ENCODE assay signal across 11 mouse cellular contexts in the genomic region with DNA sequence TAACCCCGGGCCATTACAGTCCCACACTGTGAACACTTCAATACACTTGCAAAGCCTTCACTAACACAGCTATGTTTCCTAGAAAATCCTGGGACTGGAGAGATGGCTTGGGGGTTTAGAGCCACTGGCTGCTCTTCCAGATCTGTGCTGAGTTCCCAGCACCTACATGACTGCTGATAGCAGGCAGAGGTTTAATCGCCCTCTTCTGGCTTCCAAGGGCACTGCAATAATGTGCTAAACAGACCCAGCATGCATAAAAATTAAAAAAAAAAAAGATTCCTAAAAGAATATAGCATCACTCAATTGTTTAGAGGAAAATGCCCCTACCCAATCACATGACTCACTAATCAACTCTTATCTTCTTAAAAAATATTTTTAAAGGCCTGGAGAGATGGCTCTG. TPM values are rescaled to one million over a fixed set of nuclear protein-coding genes. Genes with fewer than 3 reads are reported as not detected.
DNase-seq lines count a peak whose midpoint lies in the region; ATAC-seq and TF ChIP-seq lines count a peak whose summit lies in the region.
"Had no signal": no experiment of that assay in that cellular context is flagged by ENCODE, and none has a peak within 500 bp of the region (broad histone marks: within the 10 kb centered on the region; RNA-seq: fewer than 3 reads in every experiment).

No protein-coding gene starts in this region.

- no peak overlapping the region for H3K9ac ChIP-seq in midbrain, embryonic 14.5 days (replicated peaks; ENCODE audit: low read length)
- H3K9ac ChIP-seq in midbrain, embryonic 16.5 days (ENCODE audit: low read depth, low read length), result no peak overlapping the region
- H3K9ac ChIP-seq: embryonic facial prominence, embryonic 15.5 days; heart, embryonic 13.5 days; midbrain, embryonic 13.5 days had no signal

- H3K27ac ChIP-seq in gastrocnemius, adult 2 months, result no peak overlapping the region
- H3K27ac ChIP-seq in midbrain, embryonic 14.5 days (replicated peaks; ENCODE audit: low read depth, low read length), result no peak overlapping the region
- H3K27ac ChIP-seq in midbrain, embryonic 16.5 days (ENCODE audit: low read length), result no peak overlapping the region
- H3K27ac ChIP-seq in bone marrow macrophage, adult 2 months (ENCODE audit: insufficient read depth, low read depth, low read length), result no peak overlapping the region
- H3K27ac ChIP-seq: embryonic facial prominence, embryonic 15.5 days; heart, embryonic 13.5 days; midbrain, embryonic 13.5 days had no signal

- TF ChIP-seq POLR2A in bone marrow macrophage, adult 2 months (IDR thresholded peaks at IDR 0.05; ENCODE audit: borderline replicate concordance, low read depth, low read length), result no peak

- intact Hi-C loops in gastrocnemius, adult 2 months (cut with DNase I), result no loop called here

- DNase-seq in gastrocnemius, adult 2 months, result no peak
- DNase-seq in gastrocnemius, adult 8-10 months (ENCODE audit: low spot score in 2 of 2), result no peak
- DNase-seq in midbrain, embryonic 14.5 days, result peak; percentile 15
- peak; percentile 28 for DNase-seq in mesoderm, embryonic 11.5 days (ENCODE audit: low read depth, low spot score)
- no peak for DNase-seq in urinary bladder, postnatal 25 days (ENCODE audit: low spot score)
- DNase-seq in kidney, adult 9 months, result no peak

- no peaks in the 10 kb centered on the region for H3K4me1 ChIP-seq in midbrain, embryonic 14.5 days (ENCODE audit: control insufficient read depth, insufficient read depth, low read length)
- no peaks in the 10 kb centered on the region for H3K4me1 ChIP-seq in midbrain, embryonic 16.5 days (ENCODE audit: control insufficient read depth, insufficient read depth, low read length)
- H3K4me1 ChIP-seq in bone marrow macrophage, adult 2 months (ENCODE audit: control insufficient read depth, insufficient read depth, low read length), result no peaks in the 10 kb centered on the region
- H3K4me1 ChIP-seq: embryonic facial prominence, embryonic 15.5 days; heart, embryonic 13.5 days; midbrain, embryonic 13.5 days had no signal

- no peak for ATAC-seq in midbrain, embryonic 14.5 days (ENCODE audit: low FRiP score, low TSS enrichment)
- ATAC-seq in midbrain, embryonic 16.5 days, result no peak

- no peak overlapping the region for H3K4me3 ChIP-seq in gastrocnemius, adult 2 months
- H3K4me3 ChIP-seq in midbrain, embryonic 14.5 days (replicated peaks; ENCODE audit: low read depth, low read length), result no peak overlapping the region
- H3K4me3 ChIP-seq in midbrain, embryonic 16.5 days (ENCODE audit: low read depth, low read length), result no peak overlapping the region
- no peak overlapping the region for H3K4me3 ChIP-seq in bone marrow macrophage, adult 2 months (ENCODE audit: insufficient read depth, low read length)
- H3K4me3 ChIP-seq: embryonic facial prominence, embryonic 15.5 days; heart, embryonic 13.5 days; midbrain, embryonic 13.5 days had no signal

- TF ChIP-seq CTCF in gastrocnemius, adult 2 months (IDR thresholded peaks at IDR 0.05), result peak; percentile 44
- TF ChIP-seq CTCF in bone marrow macrophage, adult 2 months (IDR thresholded peaks at IDR 0.05; ENCODE audit: low read depth, low read length), result peak; percentile 23

- WGBS in midbrain, embryonic 14.5 days, result 56% methylated on average over 2 of the region's 2 CpGs
- WGBS in midbrain, embryonic 16.5 days, result 61% methylated on average over 2 of the region's 2 CpGs

- peaks cover 43% of the 10 kb centered on the region for H3K36me3 ChIP-seq in midbrain, embryonic 14.5 days (ENCODE audit: control insufficient read depth, insufficient read depth, low read length)
- H3K36me3 ChIP-seq in midbrain, embryonic 16.5 days (ENCODE audit: control insufficient read depth, insufficient read depth, low read length), result peaks cover 16% of the 10 kb centered on the region

- no peaks in the 10 kb centered on the region for H3K27me3 ChIP-seq in midbrain, embryonic 14.5 days (ENCODE audit: control insufficient read depth, insufficient read depth, low read length)
- H3K27me3 ChIP-seq in midbrain, embryonic 16.5 days (ENCODE audit: control insufficient read depth, insufficient read depth, low read depth, low read length), result no peaks in the 10 kb centered on the region
- H3K27me3 ChIP-seq: embryonic facial prominence, embryonic 15.5 days; heart, embryonic 13.5 days; midbrain, embryonic 13.5 days had no signal

- no peak overlapping the region for H3K4me2 ChIP-seq in midbrain, embryonic 14.5 days (ENCODE audit: low read length)
- H3K4me2 ChIP-seq in midbrain, embryonic 16.5 days (ENCODE audit: low read length), result no peak overlapping the region
- H3K4me2 ChIP-seq: embryonic facial prominence, embryonic 15.5 days; heart, embryonic 13.5 days; midbrain, embryonic 13.5 days had no signal

- H3K9me3 ChIP-seq in midbrain, embryonic 14.5 days (ENCODE audit: control insufficient read depth, low read length), result no peaks in the 10 kb centered on the region
- no peaks in the 10 kb centered on the region for H3K9me3 ChIP-seq in midbrain, embryonic 16.5 days (replicated peaks; ENCODE audit: control insufficient read depth, low read length, poor library complexity, severe bottlenecking)
- H3K9me3 ChIP-seq: embryonic facial prominence, embryonic 15.5 days; heart, embryonic 13.5 days; midbrain, embryonic 13.5 days had no signal

RNA-seq across cellular contexts. Expression of a gene that starts 15.8 kb away (rescaled TPM):
- total RNA-seq in gastrocnemius, adult 2 months (2021), result 10 to 100 TPM; 11.1 to 11.7 TPM
- 10 to 100 TPM; 10.2 to 12.4 (median 11.1) TPM for total RNA-seq in gastrocnemius, adult 8-10 months (2022)
- polyA plus RNA-seq in midbrain, embryonic 14.5 days (2014; fragmentation: Nextera tagmentation; extraction: Ambion mirVana), result 24.2 and 25.6 TPM in 2 replicates
- polyA plus RNA-seq in midbrain, embryonic 16.5 days (2015; fragmentation: Nextera tagmentation; extraction: Ambion mirVana), result 16.4 and 19.8 TPM in 2 replicates
- 14.4 and 19.0 TPM in 2 replicates for polyA plus RNA-seq in bone marrow macrophage, adult 2 months (2012; ENCODE audit: insufficient read depth, insufficient read length, missing spikeins)

RNA-seq across cellular contexts. Expression of a gene that starts 15.9 kb away (rescaled TPM):
- total RNA-seq in gastrocnemius, adult 2 months (2021), result under 1 TPM; 0.53 to 0.61 TPM
- under 1 TPM in 2 of 4 experiments, not detected in 2; 0.27 to 0.80 TPM for total RNA-seq in gastrocnemius, adult 8-10 months (2022)
- 2.9 and 4.9 TPM in 2 replicates for polyA plus RNA-seq in midbrain, embryonic 14.5 days (2014; fragmentation: Nextera tagmentation; extraction: Ambion mirVana)
- 5.7 and 5.9 TPM in 2 replicates for polyA plus RNA-seq in midbrain, embryonic 16.5 days (2015; fragmentation: Nextera tagmentation; extraction: Ambion mirVana)
- polyA plus RNA-seq in bone marrow macrophage, adult 2 months (2012; ENCODE audit: insufficient read depth, insufficient read length, missing spikeins), result 0.55 TPM in 1 of 2 replicates, not detected in the other

RNA-seq across cellular contexts. Expression of a gene that starts 26.5 kb away (rescaled TPM):
- total RNA-seq in gastrocnemius, adult 2 months (2021), result 100 to 1,000 TPM; 170 to 247 TPM
- total RNA-seq in gastrocnemius, adult 8-10 months (2022), result 100 to 1,000 TPM; 159 to 224 (median 179) TPM
- polyA plus RNA-seq in midbrain, embryonic 14.5 days (2014; fragmentation: Nextera tagmentation; extraction: Ambion mirVana), result 48.6 and 54.9 TPM in 2 replicates
- polyA plus RNA-seq in midbrain, embryonic 16.5 days (2015; fragmentation: Nextera tagmentation; extraction: Ambion mirVana), result 47.0 and 54.3 TPM in 2 replicates
- 29.3 and 32.1 TPM in 2 replicates for polyA plus RNA-seq in bone marrow macrophage, adult 2 months (2012; ENCODE audit: insufficient read depth, insufficient read length, missing spikeins)

RNA-seq across cellular contexts. Expression of a gene that starts 29.3 kb away (rescaled TPM):
- total RNA-seq in gastrocnemius, adult 2 months (2021), result 100 to 1,000 TPM; 211 to 231 TPM
- total RNA-seq in gastrocnemius, adult 8-10 months (2022), result 100 to 1,000 TPM; 197 to 232 (median 214) TPM
- 396 and 508 TPM in 2 replicates for polyA plus RNA-seq in midbrain, embryonic 14.5 days (2014; fragmentation: Nextera tagmentation; extraction: Ambion mirVana)
- 325 and 329 TPM in 2 replicates for polyA plus RNA-seq in midbrain, embryonic 16.5 days (2015; fragmentation: Nextera tagmentation; extraction: Ambion mirVana)
- 56.0 and 61.1 TPM in 2 replicates for polyA plus RNA-seq in bone marrow macrophage, adult 2 months (2012; ENCODE audit: insufficient read depth, insufficient read length, missing spikeins)

RNA-seq across cellular contexts. Expression of a gene that starts 29.4 kb away (rescaled TPM):
- total RNA-seq in gastrocnemius, adult 2 months (2021), result 100 to 1,000 TPM; 269 to 419 TPM
- total RNA-seq in gastrocnemius, adult 8-10 months (2022), result 100 to 1,000 TPM; 290 to 337 (median 311) TPM
- polyA plus RNA-seq in midbrain, embryonic 14.5 days (2014; fragmentation: Nextera tagmentation; extraction: Ambion mirVana), result 234 and 235 TPM in 2 replicates
- 222 and 248 TPM in 2 replicates for polyA plus RNA-seq in midbrain, embryonic 16.5 days (2015; fragmentation: Nextera tagmentation; extraction: Ambion mirVana)
- 133 and 155 TPM in 2 replicates for polyA plus RNA-seq in bone marrow macrophage, adult 2 months (2012; ENCODE audit: insufficient read depth, insufficient read length, missing spikeins)

Comparison
In these comparisons a context has a peak if more than half of its experiments do, and no peak if none do; other contexts are left out.
1. DNase-seq: peak in midbrain, embryonic 14.5 days (single experiment) and mesoderm, embryonic 11.5 days (single experiment); none in gastrocnemius, adult 2 months (single experiment), gastrocnemius, adult 8-10 months (0 of 2), urinary bladder, postnatal 25 days (single experiment) and kidney, adult 9 months (single experiment).